ENCODE assay signal across 8 mouse cellular contexts in the genomic region with DNA sequence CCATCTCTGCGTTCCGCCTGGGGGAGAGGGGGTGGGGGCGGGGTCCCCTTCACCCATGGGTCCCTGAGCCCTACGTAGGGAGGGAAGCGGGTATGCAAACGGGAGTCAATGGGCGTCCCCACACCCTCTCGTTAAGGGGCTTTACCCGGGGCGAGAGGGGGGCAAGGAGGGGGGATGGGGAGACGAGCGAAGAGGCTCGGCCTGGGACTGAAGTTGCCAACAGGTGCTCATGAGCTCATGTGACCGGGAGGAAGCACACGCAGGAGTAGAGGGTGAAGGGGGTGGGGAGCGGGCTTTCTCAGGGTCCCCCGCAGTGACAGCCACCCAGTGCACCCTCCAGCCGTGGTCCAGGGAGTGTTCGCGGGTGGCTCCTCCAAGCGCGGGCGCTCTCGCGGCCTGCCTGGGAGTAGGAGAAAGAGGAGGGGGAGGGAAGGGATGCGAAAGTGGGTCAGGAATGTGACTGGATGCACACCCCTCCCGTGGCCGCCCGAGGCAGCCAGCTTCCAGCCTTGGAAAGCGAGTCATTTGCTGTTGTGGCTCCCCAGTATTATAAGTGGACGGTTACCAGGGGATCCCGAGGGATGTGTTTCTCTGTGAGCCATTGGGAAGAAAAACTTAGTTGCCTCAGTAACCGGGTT. TPM values are rescaled to one million over a fixed set of nuclear protein-coding genes. Genes with fewer than 3 reads are reported as not detected.
DNase-seq lines count a peak whose midpoint lies in the region; ATAC-seq and TF ChIP-seq lines count a peak whose summit lies in the region.

No protein-coding gene starts in this region.

- peak; percentile 63 for DNase-seq in MEL (ENCODE audit: low read depth, low spot score)
- peak; percentile 10 for DNase-seq in cerebellum, adult 11-12 months
- DNase-seq in forebrain, postnatal 0 days, result peak; percentile 36
- peak; percentile 51 for DNase-seq in hindbrain, embryonic 11.5 days (ENCODE audit: low spot score)
- peak; percentile 38 to 47 for DNase-seq in layer of hippocampus, postnatal 10 days (ENCODE audit: low spot score in 2 of 2)
- DNase-seq in lung, postnatal 14 days, result peak; percentile 31
- DNase-seq in ovary, postnatal 36 days (ENCODE audit: low spot score), result peak; percentile 37
- peak; percentile 19 for DNase-seq in urinary bladder, postnatal 14 days (ENCODE audit: low spot score)

- peak overlapping the region; percentile 81 for H3K27ac ChIP-seq in MEL (ENCODE audit: control insufficient read depth, low read depth, low read length)
- H3K27ac ChIP-seq in forebrain, postnatal 0 days (ENCODE audit: low read depth, low read length), result no peak overlapping the region
- no peak overlapping the region for H3K27ac ChIP-seq in hindbrain, embryonic 11.5 days (ENCODE audit: low read depth, low read length)

- WGBS in forebrain, postnatal 0 days, result under 1% methylated on average over 29 of the region's 33 CpGs
- under 1% methylated on average over 32 of the region's 33 CpGs for WGBS in hindbrain, embryonic 11.5 days

- H3K4me2 ChIP-seq in forebrain, postnatal 0 days (ENCODE audit: low read depth), result peak overlapping the region; percentile 100
- peak overlapping the region; percentile 100 for H3K4me2 ChIP-seq in hindbrain, embryonic 11.5 days (replicated peaks; ENCODE audit: low read depth, low read length)

- no peaks in the 10 kb centered on the region for H3K9me3 ChIP-seq in MEL (replicated peaks; ENCODE audit: insufficient read depth, low read length)
- no peaks in the 10 kb centered on the region for H3K9me3 ChIP-seq in forebrain, postnatal 0 days (ENCODE audit: low read length)
- H3K9me3 ChIP-seq in hindbrain, embryonic 11.5 days (ENCODE audit: control insufficient read depth, low read length), result no peaks in the 10 kb centered on the region

- peaks cover 0 to 16% of the 10 kb centered on the region in 2 experiments; a peak in 2 of 4 replicates for H3K36me3 ChIP-seq in MEL (ENCODE audit: control insufficient read depth in 1 of 2, insufficient read depth in 2 of 2, low read length in 2 of 2)
- H3K36me3 ChIP-seq in forebrain, postnatal 0 days (ENCODE audit: insufficient read depth), result no peaks in the 10 kb centered on the region
- H3K36me3 ChIP-seq in hindbrain, embryonic 11.5 days (ENCODE audit: control insufficient read depth, insufficient read depth, low read length), result no peaks in the 10 kb centered on the region

- peak overlapping the region; percentile 68 to 83 for H3K4me3 ChIP-seq in MEL (ENCODE audit: control insufficient read depth in 1 of 2, insufficient read depth in 1 of 2, low read depth in 2 of 2, low read length in 2 of 2)
- H3K4me3 ChIP-seq in forebrain, postnatal 0 days (ENCODE audit: low read depth, low read length), result peak overlapping the region; percentile 54
- H3K4me3 ChIP-seq in hindbrain, embryonic 11.5 days (ENCODE audit: low read depth, low read length), result peak overlapping the region; percentile 54

- TF ChIP-seq EP300 in MEL (IDR thresholded peaks at IDR 0.05; ENCODE audit: low read depth in 1 of 2, low read length in 2 of 2), result 0 out of 4 replicates have a peak, but pooled peaks of 1 of the 2 experiments have one; percentile 1

- no peaks in the 10 kb centered on the region for H3K27me3 ChIP-seq in MEL (ENCODE audit: control insufficient read depth in 1 of 2, insufficient read depth in 2 of 2, low read length in 2 of 2)
- peaks cover 25% of the 10 kb centered on the region for H3K27me3 ChIP-seq in forebrain, postnatal 0 days (ENCODE audit: insufficient read depth, low read length)
- peaks cover 22% of the 10 kb centered on the region for H3K27me3 ChIP-seq in hindbrain, embryonic 11.5 days (ENCODE audit: control insufficient read depth, insufficient read depth, low read length)

- TF ChIP-seq RAD21 in MEL (IDR thresholded peaks at IDR 0.05; ENCODE audit: low read depth, low read length), result no peak

- TF ChIP-seq CTCF in MEL (IDR thresholded peaks at IDR 0.05 in 2 of 3, conservative IDR thresholded peaks at IDR 0.05 in 1 of 3; ENCODE audit: control insufficient read depth in 1 of 3, insufficient read depth in 1 of 3, low read depth in 2 of 3, low read length in 3 of 3, poor library complexity in 1 of 3, severe bottlenecking in 1 of 3), result no peak
- TF ChIP-seq CTCF in forebrain, postnatal 0 days (IDR thresholded peaks at IDR 0.05; ENCODE audit: low read depth), result no peak

- peaks cover 9% of the 10 kb centered on the region for H3K79me2 ChIP-seq in MEL (ENCODE audit: control insufficient read depth, insufficient read depth, low read length, poor library complexity)

- H3K9ac ChIP-seq in MEL (ENCODE audit: control insufficient read depth, low read depth, low read length, poor library complexity, severe bottlenecking), result peak overlapping the region; percentile 85
- H3K9ac ChIP-seq in forebrain, postnatal 0 days, result peak overlapping the region; percentile 46
- peak overlapping the region; percentile 56 for H3K9ac ChIP-seq in hindbrain, embryonic 11.5 days (ENCODE audit: low read depth, low read length)

- 0 out of 4 replicates have a peak, but pooled peaks of 1 of the 2 experiments have one; percentile 7 for TF ChIP-seq POLR2A in MEL (IDR thresholded peaks at IDR 0.05; ENCODE audit: control insufficient read depth in 1 of 2, insufficient read depth in 1 of 2, low read depth in 1 of 2, low read length in 2 of 2, poor library complexity in 1 of 2)

- ATAC-seq in forebrain, postnatal 0 days, result peak; percentile 65
- peak; percentile 79 for ATAC-seq in hindbrain, embryonic 11.5 days (ENCODE audit: low FRiP score)

- H3K4me1 ChIP-seq in MEL (ENCODE audit: control insufficient read depth in 1 of 2, insufficient read depth in 2 of 2, low read length in 2 of 2), result peaks cover 7 to 10% of the 10 kb centered on the region in 2 experiments
- H3K4me1 ChIP-seq in forebrain, postnatal 0 days (ENCODE audit: insufficient read depth), result peaks cover 7% of the 10 kb centered on the region
- H3K4me1 ChIP-seq in hindbrain, embryonic 11.5 days (replicated peaks; ENCODE audit: control insufficient read depth, insufficient read depth, low read length), result peaks cover 5% of the 10 kb centered on the region; the same call in 1 of the 2 replicates

TF ChIP-seq in MEL, 35 proteins besides CTCF, POLR2A, EP300 and RAD21:
- TF ChIP-seq MXI1 (IDR thresholded peaks at IDR 0.05; ENCODE audit: low read depth, low read length), result peak; percentile 22; the same call in 1 of the 2 replicates
- TF ChIP-seq MAZ (IDR thresholded peaks at IDR 0.05; ENCODE audit: low read depth, low read length), result peak; percentile 55; the same call in 1 of the 2 replicates
- TF ChIP-seq NELFE (IDR thresholded peaks at IDR 0.05; ENCODE audit: low read depth, low read length), result 0 out of 2 replicates have a peak, but pooled peaks have one; percentile 6
- peak; percentile 29; the same call in 1 of the 2 replicates for TF ChIP-seq BHLHE40 (IDR thresholded peaks at IDR 0.05; ENCODE audit: borderline replicate concordance, low read depth, low read length)
- no peak for TF ChIP-seq NRF1 (IDR thresholded peaks at IDR 0.05; ENCODE audit: insufficient read depth, low read depth, low read length, poor library complexity, severe bottlenecking)
- TF ChIP-seq TBP (IDR thresholded peaks at IDR 0.05; ENCODE audit: low read depth, low read length), result no peak
- peak; percentile 77 for TF ChIP-seq USF1 (IDR thresholded peaks at IDR 0.05; ENCODE audit: low read depth, low read length)
- peak; percentile 5; the same call in 1 of the 2 replicates for TF ChIP-seq UBTF (IDR thresholded peaks at IDR 0.05; ENCODE audit: borderline replicate concordance, insufficient read depth, low read depth, low read length)

RNA-seq across cellular contexts. Expression of a gene that starts 0.5 kb away (rescaled TPM):
- 8.1 and 10.4 TPM in 2 replicates for total RNA-seq in MEL (2012; rRNA removed)
- polyA plus RNA-seq in MEL (2012; ENCODE audit: insufficient read depth in 1 of 2, insufficient read length in 2 of 2, low read depth in 1 of 2, low replicate concordance in 2 of 2, missing spikeins in 1 of 2), result 10 to 100 TPM in 1 of 2 experiments, not detected in 1; 34.0 TPM
- 4.9 and 11.6 TPM in 2 replicates for total RNA-seq in forebrain, postnatal 0 days (2014; rRNA removed)
- 1.0 and 1.6 TPM in 2 replicates for polyA plus RNA-seq in forebrain, postnatal 0 days (2015; fragmentation: Nextera tagmentation; extraction: Ambion mirVana)
- 6.3 and 7.0 TPM in 2 replicates for polyA plus RNA-seq in hindbrain, embryonic 11.5 days (2014; fragmentation: Nextera tagmentation; extraction: Ambion mirVana)
- 10 to 100 TPM; 22.9 to 27.5 TPM for total RNA-seq in layer of hippocampus, postnatal 10 days (2021)

Comparison
In these comparisons a context has a peak if more than half of its experiments do, and no peak if none do; other contexts are left out.
1. DNase-seq: peak in every context shown above with its lines; median percentile 63 in MEL; 51 in hindbrain, embryonic 11.5 days; 42 in layer of hippocampus, postnatal 10 days; 37 in ovary, postnatal 36 days; 36 in forebrain, postnatal 0 days; 31 in lung, postnatal 14 days; 19 in urinary bladder, postnatal 14 days; 10 in cerebellum, adult 11-12 months.